Mouse (Mus musculus): ENCODE data around the gene Scnn1b. TPM values are rescaled to one million over a fixed set of nuclear protein-coding genes. Genes with fewer than 3 reads are reported as not detected.

Scnn1b gene
- total RNA-seq, 2 experiments from 2014 or later, result not detected

- intact Hi-C loops (cut with DNase I), result no loop called here
- DNase-seq (ENCODE audit: low spot score in 2 of 2), result no peak
Measured at GRCm38 (mm10) chr7:121902757-121903411, 38.0 kb downstream of the Scnn1b start.

DNA sequence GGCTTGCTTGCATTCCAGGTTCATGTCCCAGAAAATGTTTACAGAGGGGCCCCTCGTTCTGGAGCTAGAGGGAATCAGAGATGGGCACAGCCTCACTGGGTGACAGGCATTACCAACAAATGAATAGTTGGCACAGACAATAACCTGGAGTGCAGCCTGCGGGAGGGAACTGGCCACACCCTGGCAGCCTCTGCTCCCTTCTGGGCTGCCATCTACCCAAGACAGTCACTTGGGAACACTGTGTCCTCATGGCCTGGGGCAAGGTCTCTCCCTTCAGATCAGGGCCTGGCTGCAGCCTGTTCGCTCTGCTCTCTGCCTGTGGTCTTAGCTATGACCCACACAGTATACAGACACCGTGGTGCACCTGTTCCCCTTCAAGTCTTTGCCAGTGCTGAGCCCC, 42.0 kb downstream of the Scnn1b start:
- no peak for DNase-seq (ENCODE audit: low spot score in 2 of 2)
- intact Hi-C loops (cut with DNase I), result no loop called here

DNA sequence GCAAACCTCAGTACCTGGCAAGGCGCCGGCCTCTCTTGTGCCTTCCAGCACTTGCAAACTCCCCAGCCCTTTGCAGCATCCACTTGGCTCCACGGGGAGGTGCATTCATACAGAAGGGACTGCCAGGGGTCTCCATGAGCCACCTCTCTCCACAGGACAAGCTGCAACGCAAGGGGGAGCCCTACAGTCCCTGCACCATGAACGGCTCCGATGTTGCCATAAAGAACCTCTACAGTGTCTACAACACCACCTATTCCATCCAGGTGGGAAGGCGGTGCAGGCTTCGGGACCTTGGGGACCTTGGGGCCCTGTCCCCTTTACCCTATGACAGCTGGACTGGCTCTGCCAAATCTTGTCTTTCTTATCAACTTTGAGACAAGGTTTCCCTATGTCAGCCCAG, 47.4 kb downstream of the Scnn1b start:
- DNase-seq (ENCODE audit: low spot score in 2 of 2), result no peak
- intact Hi-C loops (cut with DNase I), result no loop called here

DNA sequence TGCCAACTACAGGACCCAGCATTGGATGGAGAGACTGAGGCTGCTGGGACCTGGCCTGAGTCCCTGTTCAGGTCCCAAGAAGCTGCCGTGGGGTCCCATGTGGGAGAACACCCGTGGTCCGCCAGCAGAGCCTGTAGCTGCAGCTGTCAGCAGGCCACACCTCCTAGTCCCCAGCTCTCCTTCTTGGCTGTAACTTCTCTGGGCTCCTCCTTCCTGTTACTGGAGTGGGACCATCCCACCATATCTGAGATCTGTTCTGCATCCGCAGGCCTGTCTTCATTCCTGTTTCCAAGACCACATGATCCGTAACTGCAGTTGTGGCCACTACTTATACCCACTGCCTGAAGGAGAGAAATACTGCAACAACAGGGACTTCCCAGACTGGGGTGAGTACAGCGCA, 49.1 kb downstream of the Scnn1b start:
- intact Hi-C loops (cut with DNase I), result no loop called here
- no peak for DNase-seq (ENCODE audit: low spot score in 2 of 2)

GRCm38 (mm10) chr7:121924361-121924760, 59.5 kb downstream of the Scnn1b start:
- DNase-seq (ENCODE audit: low spot score in 2 of 2), result no peak
- intact Hi-C loops (cut with DNase I), result no loop called here

DNA sequence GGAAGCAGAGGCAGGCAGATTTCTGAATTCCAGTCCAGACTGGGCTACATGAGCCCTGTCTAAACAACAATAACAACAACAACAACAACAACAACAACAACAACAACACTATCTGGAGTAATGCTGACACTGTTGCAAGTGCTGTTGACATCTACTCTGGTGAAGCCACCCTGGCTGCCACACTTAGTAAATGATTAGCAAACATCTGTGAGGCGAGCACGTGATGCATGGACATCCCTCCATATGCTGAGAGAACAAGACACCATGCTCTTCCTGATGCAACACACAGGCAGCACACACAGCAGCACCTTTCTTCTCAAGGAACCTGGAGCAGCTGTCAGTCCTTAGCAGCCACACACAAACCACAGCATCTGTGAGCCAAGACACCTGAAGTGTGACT, 63.0 kb downstream of the Scnn1b start:
- intact Hi-C loops (cut with DNase I), result no loop called here
- DNase-seq (ENCODE audit: low spot score in 2 of 2), result no peak

DNA sequence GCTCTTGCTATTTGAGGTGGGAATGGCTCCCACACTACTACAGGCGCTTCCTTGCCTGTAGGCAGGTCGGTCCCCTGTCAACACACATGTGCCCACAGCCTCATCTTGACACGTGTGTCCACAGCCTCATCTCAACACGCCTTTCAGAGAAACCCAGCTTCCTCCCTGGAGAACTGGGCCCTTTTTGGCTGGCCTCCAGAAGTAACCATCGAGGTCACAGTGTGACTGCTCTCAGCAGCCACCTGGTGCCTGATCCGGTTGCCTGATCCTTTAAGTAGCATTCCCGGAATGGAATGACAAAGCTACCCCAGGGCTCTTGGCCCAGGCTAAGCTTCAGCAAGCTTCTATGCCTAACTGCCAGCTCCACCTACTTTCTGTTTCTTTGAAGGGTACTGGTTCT, 66.4 kb downstream of the Scnn1b start:
- DNase-seq (ENCODE audit: low spot score in 2 of 2), result no peak
- intact Hi-C loops (cut with DNase I), result no loop called here

GRCm38 (mm10) chr7:121933675-121934074, 68.8 kb downstream of the Scnn1b start:
- intact Hi-C loops (cut with DNase I), result no loop called here
- DNase-seq (ENCODE audit: low spot score in 2 of 2), result no peak

GRCm38 (mm10) chr7:121934346-121934745, 69.5 kb downstream of the Scnn1b start:
- intact Hi-C loops (cut with DNase I), result no loop called here
- no peak for DNase-seq (ENCODE audit: low spot score in 2 of 2)

DNA sequence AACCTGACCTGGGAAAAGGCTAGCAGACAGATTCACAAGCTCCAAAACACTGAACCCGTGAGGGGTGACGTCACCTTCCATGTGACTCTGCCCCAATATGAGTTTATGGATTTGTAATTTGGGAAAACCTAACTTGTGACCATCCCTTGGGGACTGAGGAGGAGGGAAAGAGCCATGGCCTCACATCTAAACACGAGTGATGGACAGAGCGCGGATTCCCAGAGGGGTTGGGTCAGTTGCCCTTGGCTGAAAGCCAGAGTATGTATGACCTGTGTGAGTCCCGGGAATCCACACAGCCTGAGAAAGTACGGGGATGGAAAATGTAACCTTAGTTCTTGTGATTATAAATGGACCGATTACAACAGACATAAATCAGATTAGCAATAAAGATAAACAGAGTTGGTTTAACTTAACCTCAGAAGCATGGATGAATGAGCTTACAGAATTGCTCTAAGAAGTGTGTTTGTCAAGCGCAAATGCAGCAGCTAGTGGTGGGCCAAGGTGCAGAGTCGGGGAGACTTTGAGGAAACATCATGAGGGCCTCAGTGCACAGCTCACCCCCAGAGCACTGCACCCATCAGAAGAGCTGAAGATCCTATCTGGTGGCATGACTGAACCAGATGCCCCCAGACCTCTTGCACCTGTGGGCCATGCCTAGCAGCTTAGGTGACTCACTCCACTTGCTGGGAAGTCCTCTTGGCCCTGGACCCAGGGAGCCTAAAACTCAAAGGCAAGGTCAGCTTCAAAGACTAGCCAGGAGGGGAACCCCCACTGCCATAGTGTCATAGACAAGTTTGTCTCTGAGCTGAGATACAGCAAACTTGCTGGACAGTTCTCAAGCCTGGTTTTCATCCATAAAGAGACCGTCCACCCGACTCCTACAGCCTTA, 71.3 kb downstream of the Scnn1b start:
- DNase-seq (ENCODE audit: low spot score in 2 of 2), result no peak
- intact Hi-C loops (cut with DNase I), result no loop called here

GRCm38 (mm10) chr7:121936861-121937630, 72.2 kb downstream of the Scnn1b start:
- peak; percentile 6 to 23 for DNase-seq (ENCODE audit: low spot score in 2 of 2)
- intact Hi-C loops (cut with DNase I), result no loop called here

GRCm38 (mm10) chr7:121938124-121938891, 73.5 kb downstream of the Scnn1b start:
- intact Hi-C loops (cut with DNase I), result no loop called here

DNA sequence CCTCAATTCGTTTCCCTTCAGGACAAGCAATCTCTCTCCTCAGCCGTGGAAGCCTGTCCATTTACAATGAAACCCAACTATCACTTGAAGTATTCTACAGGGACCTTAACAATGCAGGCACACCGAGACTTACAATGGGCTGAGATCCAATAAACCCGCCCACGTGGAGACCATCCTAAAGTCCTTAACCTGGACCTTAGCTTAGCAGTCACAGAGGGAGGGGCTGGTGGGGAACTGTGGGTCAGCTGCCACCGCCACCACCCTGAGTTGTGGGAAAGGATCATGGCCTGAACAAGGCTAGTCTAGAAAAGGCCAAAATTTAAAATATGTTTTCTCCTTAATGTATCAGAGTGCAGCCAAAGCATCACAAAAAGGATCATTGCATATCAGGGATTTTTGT, 74.4 kb downstream of the Scnn1b start:
- no peak for DNase-seq (ENCODE audit: low spot score in 2 of 2)
- intact Hi-C loops (cut with DNase I), result no loop called here

More at GRCm38 (mm10) chr7:121938124-121938891, 73.5 kb downstream of the Scnn1b start:
- peak; percentile 12 to 39 for DNase-seq (ENCODE audit: low spot score in 2 of 2)

- intact Hi-C loops (cut with DNase I), result no loop called here
Measured at GRCm38 (mm10) chr7:121939729-121940128, 74.9 kb downstream of the Scnn1b start.

DNA sequence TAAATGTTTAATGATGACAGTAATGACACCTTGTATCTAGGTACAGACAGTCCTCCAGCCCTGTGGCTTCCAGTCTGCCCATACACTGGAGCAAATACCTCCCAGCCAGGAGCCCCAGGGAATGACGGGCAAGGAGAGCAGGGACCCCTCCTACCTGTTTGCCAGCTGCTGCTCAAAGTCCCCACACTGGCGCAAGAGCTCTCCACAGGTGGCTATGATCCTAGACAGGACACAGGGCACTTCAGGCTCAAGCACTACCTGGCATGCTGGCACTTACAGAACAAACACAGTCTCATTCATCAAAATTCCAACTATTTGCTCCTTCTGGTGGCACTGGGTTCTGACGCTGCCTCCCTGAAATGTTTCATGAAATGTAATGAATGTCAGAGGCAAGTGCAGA, 76.2 kb downstream of the Scnn1b start:
- no peak for DNase-seq (ENCODE audit: low spot score in 2 of 2)
- intact Hi-C loops (cut with DNase I), result no loop called here

More at GRCm38 (mm10) chr7:121939729-121940128, 74.9 kb downstream of the Scnn1b start:
- peak; percentile 70 to 93 for DNase-seq (ENCODE audit: low spot score in 2 of 2)

- no peak for DNase-seq (ENCODE audit: low spot score in 2 of 2)
- intact Hi-C loops (cut with DNase I), result no loop called here
Measured at GRCm38 (mm10) chr7:121941640-121942039, 76.8 kb downstream of the Scnn1b start.

DNA sequence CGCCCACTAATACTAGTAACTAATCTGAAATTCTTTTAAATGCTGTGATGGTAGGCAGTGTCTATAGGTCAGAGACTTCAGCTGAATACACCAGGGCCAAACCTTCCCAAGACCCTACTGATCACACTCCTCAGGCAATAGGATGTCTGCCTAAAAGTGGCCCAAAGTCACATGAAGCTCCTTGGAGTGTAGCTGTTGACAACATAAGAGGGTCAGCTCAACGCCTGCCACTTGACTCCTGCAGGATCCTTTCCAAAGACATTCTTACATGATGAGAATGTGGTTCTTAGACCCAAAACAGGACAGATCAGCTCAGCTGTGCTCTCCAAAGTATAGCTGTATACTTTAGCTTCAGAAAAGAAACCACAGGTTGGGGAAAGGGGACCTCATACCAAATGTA, 77.5 kb downstream of the Scnn1b start:
- intact Hi-C loops (cut with DNase I), result no loop called here
- no peak for DNase-seq (ENCODE audit: low spot score in 2 of 2)

DNA sequence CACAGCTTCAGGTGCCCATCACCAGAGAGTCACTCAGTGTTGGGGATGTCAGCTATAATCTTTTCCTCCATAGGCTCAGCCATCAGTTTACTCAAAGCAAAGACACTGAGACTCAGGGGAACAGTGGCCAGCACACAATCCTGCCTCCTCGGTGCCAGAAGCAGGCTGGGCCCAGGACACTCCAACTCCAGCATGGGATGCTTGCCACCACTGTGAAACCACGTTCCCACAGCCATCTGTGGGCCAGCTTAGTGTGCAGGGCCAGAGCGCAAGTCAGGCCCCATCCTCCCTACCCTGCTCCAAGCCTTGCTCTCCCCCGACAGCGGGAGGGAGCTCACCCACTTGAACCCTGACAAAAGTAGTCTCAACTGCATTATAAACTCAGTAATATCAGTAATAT, 81.4 kb downstream of the Scnn1b start:
- intact Hi-C loops (cut with DNase I), result no loop called here
- DNase-seq (ENCODE audit: low spot score in 2 of 2), result no peak

- no peak for DNase-seq (ENCODE audit: low spot score in 2 of 2)
- intact Hi-C loops (cut with DNase I), result no loop called here
Measured at GRCm38 (mm10) chr7:121947513-121947912, 82.7 kb downstream of the Scnn1b start.
